Mouse (Mus musculus) spleen, embryonic (tissue): ENCODE results near the gene Inip.

ENCODE experiments used
- CTCF ChIA-PET: fragments of 350-600 bp; sonication (Branson Sonifier 250); formaldehyde crosslinking; loops from one replicate; lab custom pipeline; 2022; lab: Charles Lee

The Inip gene

DNA sequence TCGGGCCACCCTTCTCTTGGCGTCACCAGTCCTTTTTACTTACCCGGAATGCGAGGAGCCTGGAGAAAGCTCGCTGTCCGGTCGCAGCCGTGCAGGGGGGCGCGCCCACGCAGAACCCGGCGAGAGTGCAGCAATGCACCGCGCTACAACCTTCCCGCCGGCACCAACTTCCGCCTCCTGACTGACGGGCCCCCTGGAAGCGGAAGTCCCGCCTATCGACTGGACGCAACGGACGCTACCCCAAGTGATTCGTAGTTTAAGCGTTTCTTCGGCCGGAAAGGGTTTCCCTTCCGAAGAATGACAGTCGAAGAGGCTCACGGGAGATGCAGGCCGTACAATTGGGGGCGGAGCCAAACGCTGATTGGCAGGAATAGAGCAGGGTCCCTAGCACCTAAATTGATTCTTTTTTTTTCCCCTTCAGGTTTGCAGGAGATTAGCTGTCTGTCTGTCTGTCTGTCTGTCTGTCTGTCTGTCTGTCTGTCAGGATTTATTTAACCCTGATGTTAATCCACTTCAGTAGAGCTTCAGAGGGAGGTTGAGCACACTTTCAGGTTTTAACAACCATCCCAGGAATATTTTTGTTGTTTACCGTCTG lies 17.6 kb downstream of the Inip start:
- CTCF ChIA-PET: interaction anchor here (0.5 to 0.7 kb wide), 3 partner anchors 24 to 137 kb away, joined by 3 to 16 read pairs (median 5); no protein-coding TSS in a partner anchor

DNA sequence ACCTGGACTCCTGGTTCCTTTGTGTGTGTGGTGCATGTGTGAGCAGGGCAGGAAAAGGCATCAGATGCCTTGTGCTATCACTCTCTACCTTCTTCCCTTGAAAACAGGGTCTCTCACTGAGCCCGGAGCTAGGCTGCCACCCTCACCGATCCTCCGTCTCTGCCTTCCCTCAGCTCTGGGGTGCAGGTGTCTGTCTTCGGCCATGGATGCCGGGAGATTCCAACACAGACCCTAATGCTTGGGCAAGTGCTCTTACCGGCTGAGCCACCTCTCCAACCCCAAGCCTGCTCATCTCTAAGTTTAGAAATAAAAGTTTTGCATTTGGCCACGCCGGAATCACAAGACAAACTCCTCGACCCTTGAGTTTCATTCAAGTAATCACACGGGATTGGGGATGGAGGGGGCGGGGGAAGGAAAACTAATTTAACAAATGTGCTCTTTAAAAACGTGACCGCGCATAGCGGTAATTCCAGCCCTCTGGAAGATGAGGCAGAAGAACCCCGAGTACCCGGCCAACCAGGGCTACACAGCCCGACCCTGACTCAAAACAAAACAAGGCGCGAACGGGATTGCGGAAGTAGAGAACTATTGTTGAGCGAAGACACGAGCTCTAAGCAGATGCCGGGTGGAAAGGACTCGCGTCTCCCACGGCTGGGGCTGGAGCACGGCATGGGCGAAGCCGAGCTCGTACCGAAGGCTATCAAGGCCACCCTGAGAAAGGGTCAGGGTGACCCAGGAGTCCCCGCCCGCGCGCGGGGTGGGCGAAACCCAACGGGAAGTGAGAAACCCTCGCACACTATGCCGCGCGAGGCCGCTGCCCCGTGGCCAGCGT lies 18.3 kb downstream of the Inip start:
- CTCF ChIA-PET: interaction anchor here (0.5 to 0.7 kb wide), 3 partner anchors 20 to 136 kb away, joined by 3 to 16 read pairs (median 5); no protein-coding TSS in a partner anchor

DNA sequence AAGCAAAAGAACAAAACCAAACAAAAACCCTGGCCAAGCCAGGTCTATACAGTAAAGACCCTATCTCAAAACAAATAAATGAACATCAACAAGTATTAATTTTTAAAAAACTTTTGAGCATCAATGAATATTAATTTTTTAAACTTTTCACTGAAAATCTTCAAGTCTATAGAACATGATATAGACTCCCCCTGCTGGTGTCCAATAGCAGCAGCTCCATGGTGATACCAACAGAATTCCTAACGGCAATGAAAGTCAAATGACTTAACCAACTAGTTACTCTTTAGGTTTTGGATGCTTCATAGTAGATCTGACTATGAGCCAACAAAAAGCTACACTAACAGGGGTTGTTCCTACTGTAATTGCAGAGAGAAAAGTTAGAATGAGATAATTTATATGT lies 20.8 kb downstream of the Inip start:
- CTCF ChIA-PET: interaction anchor here (0.6 to 1.1 kb wide), 4 partner anchors 9 to 95 kb away, joined by 3 to 10 read pairs (median 4); no protein-coding TSS in a partner anchor

DNA sequence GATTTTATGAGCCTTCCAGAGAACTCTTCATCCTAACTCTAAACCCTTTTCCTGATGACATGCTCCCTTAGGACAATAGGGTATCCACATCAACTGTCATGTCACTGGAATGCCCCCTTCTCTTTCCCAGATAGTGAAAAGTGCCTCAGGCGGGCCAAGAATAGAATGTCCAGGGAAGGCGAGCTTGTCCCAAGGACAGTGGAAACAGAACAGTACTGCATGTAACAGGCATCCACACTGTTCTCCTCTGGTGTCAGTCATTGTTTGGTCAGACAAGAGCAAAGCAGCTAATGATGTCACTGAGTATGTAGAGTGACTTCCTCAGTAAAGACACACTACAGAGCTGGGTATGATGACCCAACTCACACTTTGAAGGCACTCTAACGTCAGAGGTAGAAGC lies 23.6 kb downstream of the Inip start:
- CTCF ChIA-PET: interaction anchor here (0.6 kb wide), 1 partner anchor 41 kb away, joined by 5 read pairs; no protein-coding TSS in a partner anchor

DNA sequence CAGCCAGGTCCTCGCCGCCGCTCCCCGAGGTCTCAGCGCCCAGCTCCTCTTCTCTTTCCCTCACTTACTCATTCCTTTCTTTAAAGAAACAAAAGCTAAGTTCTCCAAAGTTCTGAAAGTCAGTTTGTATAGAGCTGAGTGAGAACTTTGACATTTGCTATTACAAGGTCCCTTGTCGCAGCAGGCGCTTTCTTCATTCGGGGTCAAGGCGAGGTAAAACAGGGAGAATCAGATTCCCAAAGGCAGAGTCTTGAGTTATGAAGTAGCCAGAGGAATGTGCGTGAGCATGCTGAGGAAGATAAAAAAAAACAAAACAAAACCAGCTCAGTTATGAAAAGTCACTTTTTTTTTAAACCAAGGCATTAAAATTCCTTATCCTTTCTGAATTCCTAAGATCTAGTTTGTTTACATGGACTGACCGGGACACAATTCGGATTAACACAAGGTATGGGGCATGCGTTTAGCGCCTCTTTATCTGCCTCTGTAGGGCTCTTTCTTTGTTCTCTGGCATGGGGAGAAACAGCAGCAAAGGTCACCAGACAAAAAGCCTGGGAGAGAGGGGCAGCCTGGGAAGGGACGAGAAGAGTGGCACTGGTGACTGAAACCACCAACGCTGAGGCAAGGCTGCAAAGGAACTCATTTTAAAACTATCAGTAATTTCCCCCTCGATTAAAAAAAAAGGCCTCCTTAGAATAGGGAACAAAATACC lies 29.1 kb downstream of the Inip start:
- CTCF ChIA-PET: interaction anchor here (0.6 kb wide), 1 partner anchor 500 kb away, joined by 6 read pairs; no protein-coding TSS in a partner anchor

DNA sequence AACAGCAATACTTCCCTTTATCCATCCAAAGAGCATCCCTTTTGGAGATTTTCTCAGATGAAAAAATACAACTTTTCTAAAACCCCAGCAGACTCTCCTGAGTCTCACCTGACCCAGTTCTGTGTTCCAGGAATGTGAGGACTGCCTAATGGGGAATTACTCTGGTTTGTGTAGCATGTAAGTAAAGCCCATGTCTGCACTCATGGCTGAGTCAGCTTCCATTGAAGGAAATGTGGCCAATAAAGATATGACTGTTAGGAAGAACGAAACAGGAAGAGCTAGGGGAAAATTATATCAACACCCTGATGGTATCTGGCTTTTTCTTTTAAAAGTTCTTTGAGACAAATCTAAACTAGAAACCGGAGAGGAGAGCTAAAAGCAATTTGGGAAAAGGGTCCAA lies 33.7 kb downstream of the Inip start:
- CTCF ChIA-PET: no interaction called here

DNA sequence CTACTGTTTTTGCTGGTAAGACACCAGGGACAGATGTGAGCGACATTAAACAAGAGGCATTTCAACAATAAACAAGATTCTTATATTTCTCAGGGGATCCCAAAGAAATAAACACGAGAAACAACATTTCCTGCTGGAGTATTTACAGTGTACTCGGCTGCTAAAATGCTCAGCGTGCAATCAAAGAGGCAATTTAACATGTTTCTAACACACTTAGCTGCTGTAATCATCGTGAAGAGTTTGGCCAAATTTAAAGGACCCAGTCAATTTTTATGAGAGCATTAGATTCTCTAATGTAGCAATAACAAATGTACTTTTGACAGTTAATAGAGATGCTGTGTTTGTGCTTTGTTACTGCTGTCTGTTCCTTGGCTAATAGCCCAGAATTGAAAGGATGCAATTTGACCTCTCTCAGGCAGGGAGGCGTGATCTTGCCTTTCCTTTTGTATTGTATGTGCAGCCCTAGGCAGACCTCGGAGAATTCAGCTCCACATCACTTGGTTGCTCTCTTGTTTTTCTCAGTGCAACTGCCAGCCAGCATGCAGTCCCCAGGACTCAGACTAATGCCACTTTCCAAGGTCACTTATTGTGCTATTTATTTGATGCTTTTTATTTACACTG lies 35.9 kb downstream of the Inip start:
- CTCF ChIA-PET: no interaction called here

DNA sequence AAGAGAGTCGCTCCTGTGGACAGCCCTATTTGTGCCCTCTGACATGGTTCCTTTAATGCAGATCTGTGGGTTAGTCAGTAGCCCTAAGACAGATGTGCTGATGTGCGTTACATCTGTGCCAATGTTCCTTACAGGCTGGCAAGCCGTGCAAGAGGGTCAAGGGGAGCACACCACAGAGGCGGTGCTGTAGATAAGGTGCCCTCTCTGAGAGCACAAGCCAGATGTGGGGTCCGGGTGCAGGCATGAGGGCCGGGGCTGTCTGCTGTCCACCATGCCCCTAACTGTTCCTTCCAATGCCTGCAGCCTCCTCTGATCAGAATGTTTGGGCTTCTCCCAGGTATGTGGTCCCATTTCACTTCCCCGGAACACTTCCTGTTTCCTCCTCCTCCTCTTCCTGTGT lies 36.4 kb downstream of the Inip start:
- CTCF ChIA-PET: no interaction called here

DNA sequence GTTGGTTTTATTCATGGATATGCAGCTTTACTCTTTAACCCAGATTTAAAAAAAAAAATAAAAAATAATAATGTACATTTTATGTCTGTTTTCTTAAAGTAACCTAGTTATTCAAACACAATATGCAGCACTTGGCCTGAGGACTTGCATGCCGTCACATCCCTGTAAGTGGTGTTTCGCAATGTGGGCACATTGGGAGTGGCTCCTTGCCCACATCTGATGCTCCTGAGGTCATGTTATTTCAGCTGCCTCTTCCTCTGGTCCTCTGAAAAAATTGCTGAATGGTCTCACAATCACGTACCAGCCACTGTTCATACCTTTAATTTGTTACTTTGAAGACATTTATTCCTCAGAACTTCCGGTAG lies 40.0 kb downstream of the Inip start:
- CTCF ChIA-PET: interaction anchor here (0.7 to 1.2 kb wide), 2 partner anchors 19 to 411 kb away, joined by 3 to 10 read pairs; no protein-coding TSS in a partner anchor

DNA sequence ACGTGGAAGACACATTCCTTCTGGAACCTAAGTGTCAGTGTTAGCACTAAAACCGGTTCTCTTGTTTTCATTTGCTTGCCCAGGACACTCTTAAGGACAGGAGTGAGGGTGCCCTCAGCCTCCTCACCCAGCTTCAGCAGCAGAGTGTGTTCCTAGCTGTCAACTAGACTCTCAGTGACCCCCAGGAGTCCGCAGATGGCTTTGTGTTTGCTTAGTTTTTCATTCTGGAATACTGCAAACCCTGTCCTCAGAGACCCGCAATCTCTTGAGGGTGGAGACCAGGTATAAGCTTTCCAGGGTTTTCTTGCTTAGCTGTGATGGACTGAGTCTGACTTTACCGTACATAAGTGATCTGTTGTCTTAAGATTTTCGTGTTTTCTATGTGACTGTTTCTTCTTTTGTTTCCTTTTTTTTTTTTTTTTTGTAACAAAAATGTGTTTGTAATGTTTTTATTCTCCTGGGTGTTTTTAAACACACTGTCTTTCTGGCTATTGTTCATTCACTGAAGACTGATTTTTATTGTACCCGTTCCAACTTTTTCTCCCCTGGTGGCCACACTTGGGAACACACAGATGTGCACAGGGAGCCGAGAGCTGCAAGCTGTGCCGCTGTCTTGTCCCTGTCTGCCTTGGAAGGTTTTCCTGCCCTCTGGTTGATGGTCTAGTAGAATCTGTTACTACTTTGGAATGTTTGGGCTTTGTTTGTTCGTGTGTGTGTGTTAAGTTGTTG lies 40.6 kb downstream of the Inip start:
- CTCF ChIA-PET: interaction anchor here (0.7 to 1.2 kb wide), 2 partner anchors 19 to 411 kb away, joined by 3 to 10 read pairs; no protein-coding TSS in a partner anchor

DNA sequence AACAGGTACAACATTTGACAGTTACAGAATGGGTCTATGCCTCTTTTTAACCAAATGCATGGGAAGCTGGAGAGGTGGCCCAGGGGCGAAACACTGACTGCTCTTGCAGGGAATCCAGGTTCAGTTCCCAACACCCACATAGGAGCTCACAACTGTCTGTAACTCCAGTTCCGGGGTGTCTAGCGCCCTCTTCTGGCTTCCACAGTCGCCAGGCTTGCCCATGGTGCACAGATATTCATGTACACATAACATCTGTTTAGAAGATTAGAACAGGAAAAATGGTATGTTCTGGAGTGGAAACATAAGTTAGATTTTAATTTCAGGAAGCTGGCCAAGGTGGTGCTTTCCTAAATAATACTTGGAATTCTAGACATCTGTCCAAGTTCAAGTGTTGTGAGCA lies 41.4 kb downstream of the Inip start:
- CTCF ChIA-PET: no interaction called here

DNA sequence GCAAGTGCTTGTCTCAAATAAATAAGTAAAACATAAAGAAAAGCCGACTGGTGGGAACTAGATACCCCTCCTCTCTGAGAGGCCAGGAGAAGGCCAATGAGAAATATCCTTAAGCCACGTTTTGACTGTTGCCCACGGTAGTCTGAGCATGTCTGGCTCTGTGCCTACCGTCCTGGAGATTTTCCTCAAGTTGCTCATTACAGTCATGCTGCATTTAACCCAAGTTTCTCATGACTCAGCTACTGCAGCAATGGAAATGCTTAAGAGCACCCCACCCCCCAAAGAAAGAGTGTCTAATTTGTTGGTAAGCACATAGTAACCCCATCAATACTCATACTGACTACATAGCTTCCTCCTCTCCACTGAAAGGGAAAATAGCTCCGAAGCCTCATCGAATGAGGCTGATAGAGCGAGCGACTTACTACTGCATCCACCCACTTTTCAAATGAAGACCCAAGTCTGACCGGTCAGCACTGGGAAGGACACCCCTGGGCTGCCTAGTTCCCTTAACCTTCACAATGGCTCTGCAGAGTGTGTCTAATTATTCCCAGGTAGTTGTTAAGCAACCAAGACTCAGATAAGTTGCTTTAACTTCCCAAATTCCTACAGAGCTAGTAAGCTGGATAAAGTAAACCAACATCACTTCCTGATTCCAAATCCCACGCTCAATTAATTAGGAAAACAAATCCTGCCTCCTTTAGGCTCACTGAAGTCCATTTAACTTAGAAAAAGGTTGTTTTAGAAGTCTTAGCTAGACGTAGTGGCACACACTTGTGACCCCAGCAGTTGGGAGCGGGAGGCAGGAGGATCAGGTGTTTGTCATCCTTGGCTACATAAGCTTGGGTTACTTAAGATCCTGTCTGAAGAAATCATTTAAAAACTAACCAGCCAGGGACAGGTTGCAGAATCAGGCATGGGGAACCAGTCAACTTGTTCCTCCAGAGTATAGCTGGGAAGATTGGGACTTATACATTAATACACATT lies 43.6 kb downstream of the Inip start:
- CTCF ChIA-PET: interaction anchor here (0.6 kb wide), 1 partner anchor 365 kb away, joined by 3 read pairs; no protein-coding TSS in a partner anchor

DNA sequence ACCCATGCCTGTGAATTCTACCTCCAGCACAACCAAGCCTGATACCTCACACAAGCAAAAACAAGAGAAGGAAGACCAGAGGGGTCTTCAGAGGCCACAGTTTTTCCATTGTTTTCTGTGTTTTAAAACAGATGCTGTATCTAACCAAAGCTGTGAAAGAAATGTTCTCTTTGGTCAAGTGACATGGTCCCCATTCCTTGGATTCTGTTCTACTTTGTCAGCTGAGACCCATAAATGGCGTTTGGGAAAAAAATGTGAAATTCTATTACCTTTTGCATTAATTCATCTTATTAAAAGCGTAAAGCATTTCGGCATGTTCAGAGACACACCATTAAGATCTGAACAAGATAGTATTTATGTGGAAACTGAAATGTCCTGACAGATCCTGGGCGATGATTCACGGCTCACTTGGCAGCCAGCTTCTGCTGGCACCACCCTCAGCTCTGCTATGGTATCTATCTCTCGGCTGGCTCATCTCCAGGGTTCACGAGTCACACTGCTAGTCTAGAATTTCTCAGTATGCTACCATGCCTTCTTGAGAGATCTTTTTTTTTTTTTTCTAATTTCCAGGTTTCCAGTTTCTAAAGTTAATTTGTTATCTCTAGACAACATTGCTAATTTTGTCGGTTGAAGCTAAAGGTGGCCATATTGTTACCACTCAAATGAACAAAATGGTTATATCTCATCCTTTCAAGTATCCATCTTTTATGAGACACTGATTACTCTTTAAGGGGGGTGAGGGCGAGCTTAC lies 44.9 kb downstream of the Inip start:
- CTCF ChIA-PET: interaction anchor here (0.7 kb wide), 1 partner anchor 29 kb away, joined by 5 read pairs; no protein-coding TSS in a partner anchor

DNA sequence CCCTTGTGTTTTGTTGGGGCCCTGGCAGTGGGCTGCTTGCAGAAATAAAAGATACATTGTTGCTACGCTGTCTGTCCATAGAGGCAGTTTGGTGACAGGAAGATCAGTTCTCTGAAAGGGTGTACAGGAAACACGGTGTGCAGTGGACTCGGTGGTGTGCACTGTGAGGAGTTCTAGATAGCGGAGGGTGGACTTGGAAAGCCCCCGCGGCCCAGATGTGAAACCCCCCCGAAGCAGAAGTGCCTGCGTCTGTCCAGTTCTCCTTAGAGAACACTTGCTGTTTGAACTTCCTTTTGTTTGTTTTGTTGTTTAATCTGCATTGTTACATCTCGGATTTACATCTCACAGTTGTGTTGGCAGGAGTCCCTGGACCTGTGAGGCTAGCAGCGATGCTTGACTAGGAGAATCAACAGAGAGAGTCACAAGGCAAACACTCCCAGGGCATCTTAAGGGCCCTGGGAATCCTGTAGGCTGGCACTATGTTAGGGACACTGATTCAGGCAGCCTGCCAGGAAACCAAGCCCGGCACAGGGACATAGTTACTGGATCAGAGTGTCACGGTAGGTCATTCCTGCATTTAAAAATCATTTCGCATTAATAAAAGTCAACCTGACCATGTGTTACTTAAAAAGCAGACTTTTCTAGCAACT lies 47.8 kb downstream of the Inip start:
- CTCF ChIA-PET: no interaction called here

DNA sequence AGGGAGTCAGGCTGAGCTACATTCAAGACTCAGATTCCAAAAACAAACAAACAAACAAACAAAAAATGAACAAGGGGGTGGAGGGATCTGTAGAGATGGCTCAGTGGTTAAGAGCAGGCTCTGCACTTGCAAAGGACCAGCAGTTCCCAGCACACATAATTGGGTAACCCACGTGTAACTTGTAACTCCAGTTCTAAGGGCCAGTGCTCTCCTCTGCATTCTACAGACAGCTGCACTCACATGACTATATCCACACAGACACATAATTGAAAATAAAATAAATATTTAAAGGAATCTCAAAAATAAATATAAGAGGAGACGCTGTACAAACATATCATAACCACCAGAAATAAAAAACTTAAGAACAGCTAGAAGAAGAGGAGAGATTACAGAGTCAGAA lies 61.5 kb downstream of the Inip start:
- CTCF ChIA-PET: no interaction called here

DNA sequence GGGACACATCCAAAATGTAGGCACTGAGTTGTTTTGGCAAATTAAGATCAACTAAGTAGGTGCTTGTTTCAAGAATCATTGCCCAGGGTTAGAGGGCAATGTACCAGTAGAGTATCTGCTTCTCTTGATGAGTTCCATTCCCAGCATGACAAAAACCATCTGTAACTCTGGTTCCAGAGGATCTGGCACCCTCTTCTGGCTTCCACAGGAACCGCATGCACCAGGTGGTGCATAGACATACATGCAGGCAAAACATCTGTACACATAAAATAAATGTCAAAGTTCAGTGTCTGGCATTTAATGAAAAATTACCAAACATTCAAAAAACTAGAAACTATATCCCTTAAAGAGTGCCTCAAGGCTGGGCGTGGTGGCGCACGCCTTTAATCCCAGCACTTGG lies 62.1 kb downstream of the Inip start:
- CTCF ChIA-PET: no interaction called here

DNA sequence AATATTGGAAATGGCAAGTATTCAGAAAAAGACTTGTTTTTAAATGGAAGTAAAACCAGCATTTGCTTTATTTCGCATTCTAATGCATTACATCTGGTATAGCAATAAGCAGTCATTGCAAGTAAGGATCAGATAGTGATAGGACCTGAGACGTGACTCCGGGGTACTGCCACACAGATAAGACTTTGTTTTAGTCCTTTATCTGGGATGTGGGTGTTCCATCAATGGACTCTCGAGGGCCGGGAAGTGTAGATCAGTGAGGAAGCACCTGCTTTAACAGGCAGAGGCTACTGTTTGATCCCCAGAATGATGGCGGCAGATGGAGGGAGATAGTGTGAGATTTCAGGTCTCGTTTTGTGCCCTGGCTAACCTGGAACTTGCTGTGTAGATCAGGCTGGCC lies 69.8 kb downstream of the Inip start:
- CTCF ChIA-PET: interaction anchor here (0.6 kb wide), 1 partner anchor 53 kb away, joined by 5 read pairs; no protein-coding TSS in a partner anchor

DNA sequence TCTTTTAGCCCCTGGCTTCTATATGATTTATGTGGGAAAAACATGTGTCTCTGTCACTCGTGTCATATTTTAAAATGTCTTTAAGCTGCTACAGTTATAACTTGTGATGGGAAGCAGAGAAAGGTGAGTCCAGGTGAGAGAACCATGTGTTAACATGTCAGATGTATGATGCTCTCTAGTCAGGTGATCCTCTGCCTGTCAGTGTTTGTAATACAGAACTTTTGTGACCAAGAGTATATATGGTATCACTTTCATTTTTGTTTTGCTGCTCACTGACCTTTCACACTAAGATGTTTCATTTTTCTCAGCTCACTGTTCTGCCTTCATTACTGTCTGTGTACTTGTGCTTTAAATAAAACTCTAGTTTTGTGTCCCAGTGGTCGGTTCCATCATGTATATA lies 72.5 kb downstream of the Inip start:
- CTCF ChIA-PET: no interaction called here
